Mouse (Mus musculus): ENCODE measurements at regions not wholly inside any gene's neighbourhood (a gene's known extent, or its start where the extent isn't known, plus 50 kb on each side); places are given as distances from the start of the nearest gene placed in this dataset.

- no peak for TF ChIP-seq CTCF (IDR thresholded peaks at IDR 0.05; ENCODE audit: extremely low read depth, insufficient read depth, low read length)
- no peak for TF ChIP-seq POLR2A (IDR thresholded peaks at IDR 0.05; ENCODE audit: extremely low read depth, insufficient read depth, low read length)
Measured at GRCm38 (mm10) chr16:42717075-42717827, 158.4 kb upstream of the Zbtb20 start.

Measured in cortical plate, adult 2 months (tissue).